Mouse (Mus musculus) stomach, postnatal 0 days (tissue): Measurements from ENCODE around the gene Slc25a36.

Experiments
- CTCF ChIP-seq: IDR thresholded peaks from 2 replicates; pipeline ENCODE4 v1.5.1; 2016; ENCODE audit warnings: antibody characterized with exemption, low read depth, mild to moderate bottlenecking, moderate library complexity
- EP300 ChIP-seq: optimal IDR thresholded peaks from 2 replicates; pipeline ENCODE3; 2016; ENCODE audit warnings: antibody characterized with exemption

DNA sequence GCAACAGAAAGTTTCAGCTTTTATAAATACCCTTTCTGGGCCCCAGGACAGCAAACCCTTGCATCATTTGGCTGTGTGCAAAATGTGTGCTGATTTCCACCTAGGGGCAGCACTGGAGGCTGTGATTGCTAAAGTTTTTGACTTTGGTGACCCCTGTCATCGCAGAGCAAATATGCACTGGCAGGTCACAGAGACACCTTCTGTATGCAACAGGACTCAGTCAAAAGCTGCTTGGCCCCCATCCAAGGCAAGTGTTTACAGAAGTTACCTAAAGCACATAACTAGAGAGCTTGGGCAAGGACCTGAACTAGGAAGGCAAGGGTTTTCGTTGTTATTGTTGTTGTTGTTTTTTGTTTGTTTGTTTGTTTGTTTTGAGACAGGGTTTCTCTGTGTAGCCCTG is 36.3 kb upstream of the Slc25a36 start:
- TF ChIP-seq CTCF, result no peak
- TF ChIP-seq EP300, result no peak
